Mouse (Mus musculus) CH12.LX (cell line): Measurements from ENCODE around the gene Atp9a.
A peak's percentile ranks its signal among the peaks of the same experiment; 100 is the strongest.

Source experiments
- CTCF ChIP-seq, 2 experiments: IDR thresholded peaks in 1 of 2; conservative IDR thresholded peaks in 1 of 2; 2 replicates each; pipeline ENCODE4 v1.5.1; 2011 to 2012; ENCODE audit warnings: low read depth in 2 of 2, low read length in 2 of 2, improper control_type of control experiment in 1 of 2, inconsistent platforms in 1 of 2, mild to moderate bottlenecking in 1 of 2, moderate library complexity in 1 of 2
- ETS1 ChIP-seq: conservative IDR thresholded peaks from 2 replicates; pipeline ENCODE4 v1.6.1; 2012; ENCODE audit warnings: low read depth, mild to moderate bottlenecking, inconsistent platforms, low read length, improper control_type of control experiment, moderate library complexity
- MAX ChIP-seq: IDR thresholded peaks from 2 replicates; pipeline ENCODE4 v1.6.1; 2011; ENCODE audit warnings: low read length, improper control_type of control experiment
- MAZ ChIP-seq: IDR thresholded peaks from 2 replicates; pipeline ENCODE4 v1.6.1; 2012; ENCODE audit warnings: low read depth, mild to moderate bottlenecking, inconsistent platforms, low read length, improper control_type of control experiment, moderate library complexity
- MEF2A ChIP-seq: IDR thresholded peaks from 2 replicates; pipeline ENCODE4 v1.6.1; 2014; ENCODE audit warnings: low read depth, mild to moderate bottlenecking, inconsistent platforms, low read length, improper control_type of control experiment, borderline replicate concordance
- MYC ChIP-seq: IDR thresholded peaks from 2 replicates; pipeline ENCODE4 v1.6.1; 2011; ENCODE audit warnings: low read depth, mild to moderate bottlenecking, improper control_type of control experiment, low read length
- POLR2A ChIP-seq: IDR thresholded peaks from 2 replicates; pipeline ENCODE4 v1.6.1; 2011; ENCODE audit warnings: low read depth, mild to moderate bottlenecking, improper control_type of control experiment, low read length
- RAD21 ChIP-seq: IDR thresholded peaks from 2 replicates; pipeline ENCODE4 v1.6.1; 2011; ENCODE audit warnings: low read depth, mild to moderate bottlenecking, low read length, improper control_type of control experiment, moderate library complexity
- SMC3 ChIP-seq: IDR thresholded peaks from 2 replicates; pipeline ENCODE4 v1.6.1; 2011; ENCODE audit warnings: low read depth, low read length, improper control_type of control experiment
- ZMIZ1 ChIP-seq: IDR thresholded peaks from 2 replicates; pipeline ENCODE4 v1.6.1; 2012; ENCODE audit warnings: low read depth, mild to moderate bottlenecking, inconsistent platforms, low read length, improper control_type of control experiment

- TF ChIP-seq POLR2A = no peak
- TF ChIP-seq ETS1 = no peak
- no peak for TF ChIP-seq MEF2A
- no peak for TF ChIP-seq MAZ
- no peak for TF ChIP-seq MAX
- TF ChIP-seq ZMIZ1 = no peak
- TF ChIP-seq SMC3 = no peak
- TF ChIP-seq CTCF (conservative IDR thresholded peaks at IDR 0.05 in 1 of 2, IDR thresholded peaks at IDR 0.05 in 1 of 2; ENCODE audit: low read depth in 2 of 2, low read length in 2 of 2) = peak in 1 of 2 experiments; percentile 10; a peak in 1 of 4 replicates
- no peak for TF ChIP-seq MYC
- no peak for TF ChIP-seq RAD21
Measured at GRCm38 (mm10) chr2:168654983-168655669, 87.1 kb downstream of the Atp9a start.
